Mouse (Mus musculus): ENCODE measurements at regions not wholly inside any gene's neighbourhood (a gene's known extent, or its start where the extent isn't known, plus 50 kb on each side); places are given as distances from the start of the nearest gene placed in this dataset.

- TF ChIP-seq TCF12 (IDR thresholded peaks at IDR 0.05; ENCODE audit: low read depth, low read length) (no peak), JUND (IDR thresholded peaks at IDR 0.05; ENCODE audit: low read depth, low read length) (no peak), CTCF (IDR thresholded peaks at IDR 0.05 in 2 of 3, conservative IDR thresholded peaks at IDR 0.05 in 1 of 3; ENCODE audit: control insufficient read depth in 1 of 3, insufficient read depth in 1 of 3, low read depth in 2 of 3, low read length in 3 of 3, poor library complexity in 1 of 3, severe bottlenecking in 1 of 3) (no peak), EP300 (IDR thresholded peaks at IDR 0.05; ENCODE audit: low read depth in 1 of 2, low read length in 2 of 2) (no peak), ZNF384 (IDR thresholded peaks at IDR 0.05; ENCODE audit: low read depth, low read length) (no peak), TAL1 (IDR thresholded peaks at IDR 0.05; ENCODE audit: low read length) (no peak), GATA1 (IDR thresholded peaks at IDR 0.05; ENCODE audit: low read depth, low read length) (no peak), MAFK (IDR thresholded peaks at IDR 0.05; ENCODE audit: borderline replicate concordance, low read depth, low read length) (no peak), BHLHE40 (IDR thresholded peaks at IDR 0.05; ENCODE audit: borderline replicate concordance, low read depth, low read length) (no peak), USF2 (IDR thresholded peaks at IDR 0.05; ENCODE audit: borderline replicate concordance in 1 of 2, insufficient read depth in 1 of 2, low read depth in 1 of 2, low read length in 2 of 2) (no peak), CHD2 (IDR thresholded peaks at IDR 0.05; ENCODE audit: low read length) (no peak), RCOR1 (IDR thresholded peaks at IDR 0.05; ENCODE audit: low read depth, low read length) (no peak), TBP (IDR thresholded peaks at IDR 0.05; ENCODE audit: low read depth, low read length) (no peak)
Measured at GRCm38 (mm10) chr12:57924422-57924821, 287.1 kb upstream of the Sstr1 start.
